Mouse (Mus musculus) MEL-GATA-1-ER (cell line): ENCODE data around the gene Mrpl43.

Experiments
- DNase-seq: peaks from one replicate; pipeline ENCODE4 v3.0.0-alpha.2; 2012; ENCODE audit warnings: low read depth; ENCODE audit errors: extremely low read depth

Gene Mrpl43

GRCm38 (mm10) chr19:44980787-44981186 is 25.5 kb downstream of the Mrpl43 start:
- no peak for DNase-seq

DNA sequence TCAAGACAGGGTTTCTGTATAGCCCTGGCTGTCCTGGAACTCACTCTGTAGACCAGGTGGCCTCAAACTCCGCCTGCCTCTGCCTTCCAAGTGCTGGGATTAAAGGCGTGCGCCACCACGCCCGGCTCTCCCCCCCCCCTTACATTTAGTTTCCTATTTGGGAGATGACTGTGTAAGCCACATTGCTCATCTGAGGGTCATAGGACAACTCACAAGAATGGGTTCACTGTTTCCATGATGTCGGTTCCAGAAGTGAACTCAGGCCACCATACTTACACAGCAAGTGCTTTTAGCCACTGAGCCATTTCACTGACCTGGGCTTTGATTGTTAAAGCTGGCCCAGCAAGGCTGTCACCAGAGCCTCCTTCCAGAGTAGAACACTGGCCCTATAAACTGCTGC is 29.1 kb downstream of the Mrpl43 start:
- DNase-seq: no peak

DNA sequence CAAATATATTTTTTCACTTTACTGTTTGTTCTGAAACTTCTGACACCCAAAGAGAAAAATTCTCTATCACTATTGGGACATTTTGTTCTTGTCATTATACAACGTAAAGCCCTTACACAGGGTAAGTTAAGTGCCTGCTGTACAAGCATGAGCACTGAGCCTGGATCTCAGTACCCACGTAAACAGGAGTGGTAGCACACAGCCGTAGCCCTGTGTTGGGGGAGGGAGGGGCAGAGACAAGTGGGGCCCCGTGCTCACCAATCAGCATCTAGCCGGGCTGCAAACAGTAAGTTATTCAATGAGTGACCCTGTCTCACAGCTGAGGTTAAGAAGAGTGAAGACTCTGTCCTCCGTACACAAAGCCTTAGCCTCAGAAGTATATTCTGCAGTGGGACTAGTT is 29.6 kb downstream of the Mrpl43 start:
- DNase-seq: no peak

DNA sequence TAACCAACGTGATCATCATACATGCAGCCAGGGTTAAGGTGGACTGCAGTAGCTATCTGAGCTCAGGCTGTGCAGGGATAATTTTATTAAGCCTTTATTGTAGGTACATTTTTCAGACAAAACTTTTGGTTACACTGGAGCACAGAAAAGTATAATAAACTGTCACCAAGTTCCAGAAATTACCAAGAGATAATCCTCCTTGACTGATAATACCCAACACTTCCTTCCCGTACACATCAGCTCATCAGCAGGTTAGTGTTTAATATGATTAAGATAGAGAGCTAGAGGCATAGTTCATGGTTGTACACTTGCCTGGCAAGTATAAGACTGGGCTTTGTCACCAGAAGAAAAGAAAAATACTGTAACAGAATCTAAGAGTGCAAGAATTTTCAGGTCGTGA is 37.9 kb downstream of the Mrpl43 start:
- DNase-seq: no peak

GRCm38 (mm10) chr19:44965978-44966377 is 40.3 kb downstream of the Mrpl43 start:
- no peak for DNase-seq

DNA sequence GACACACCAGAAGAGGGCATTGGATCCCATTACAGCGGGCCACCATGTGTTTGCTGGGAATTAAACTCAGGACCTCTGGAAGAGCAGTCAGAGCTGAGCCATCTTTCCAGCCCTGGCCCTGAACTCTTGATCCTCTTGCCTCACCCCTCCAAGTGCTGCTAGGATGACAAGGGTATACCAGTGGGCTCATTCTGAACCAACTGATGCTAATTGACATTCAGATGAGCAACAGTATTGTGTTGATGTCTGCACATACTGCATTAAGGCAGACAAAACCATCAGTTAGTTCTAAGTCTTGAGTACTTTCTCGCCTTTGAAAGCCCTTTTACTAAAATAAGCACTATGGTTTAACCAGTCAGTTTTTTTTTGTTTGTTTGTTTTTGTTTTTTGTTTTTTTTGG is 46.6 kb downstream of the Mrpl43 start:
- no peak for DNase-seq
